Mouse (Mus musculus): ENCODE results near the gene Rab43.

Gene Rab43

DNA sequence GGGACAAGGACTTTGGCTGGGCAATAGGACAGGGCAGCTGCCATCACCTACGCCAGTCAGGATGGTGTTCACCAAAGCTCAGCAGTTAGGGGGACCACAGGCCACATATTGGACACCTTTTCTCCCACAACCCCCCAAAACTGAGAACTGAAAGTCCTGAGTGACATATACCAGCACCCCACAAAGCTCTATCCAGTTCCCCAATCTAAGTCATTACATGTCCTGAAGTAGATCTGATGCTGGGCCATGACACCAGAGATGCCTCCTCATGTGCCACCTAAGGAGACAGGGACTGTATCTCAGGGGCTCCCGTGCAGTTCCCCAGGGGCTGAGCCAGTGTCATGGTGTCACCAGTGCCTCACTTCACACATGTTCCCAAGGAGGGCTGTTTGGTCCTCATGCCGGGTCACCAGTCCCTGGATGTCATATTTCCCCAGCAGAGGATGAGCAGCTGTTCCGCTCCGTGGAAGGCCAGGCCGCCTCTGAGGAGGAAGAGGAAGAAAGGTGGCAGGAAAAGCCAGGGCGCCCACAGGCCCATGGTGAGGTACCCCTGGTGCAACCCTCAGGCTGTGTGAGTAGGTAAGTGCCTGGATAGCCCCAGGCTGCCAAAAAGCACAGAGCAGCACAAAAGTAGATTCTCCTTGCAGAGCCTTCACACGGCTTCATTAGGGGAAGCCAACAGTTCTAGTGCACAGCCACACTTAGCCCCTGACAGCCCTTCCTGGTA, 61.6 kb downstream of the Rab43 start:
- DNase-seq (ENCODE audit: low spot score in 2 of 2) = no peak

DNA sequence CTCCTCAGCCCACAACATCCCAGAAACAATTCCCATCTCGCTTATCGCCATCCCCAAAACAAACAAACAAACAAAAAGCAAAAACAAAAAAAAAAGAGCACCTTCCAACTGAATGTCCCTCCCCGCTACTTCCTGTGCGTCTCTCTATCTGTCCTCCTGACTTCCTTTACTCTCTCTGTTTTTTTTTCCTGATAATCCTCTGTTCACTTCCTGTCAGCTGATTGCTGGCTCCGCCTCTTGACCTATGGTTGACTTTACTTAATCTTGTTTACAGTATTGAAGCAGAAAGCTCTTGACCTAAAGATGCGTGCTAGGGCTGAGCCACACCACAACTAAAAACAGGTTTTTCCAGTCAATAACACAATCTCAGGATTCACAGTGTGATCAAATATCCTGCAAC, 63.4 kb downstream of the Rab43 start:
- DNase-seq (ENCODE audit: low spot score in 2 of 2) = no peak

DNA sequence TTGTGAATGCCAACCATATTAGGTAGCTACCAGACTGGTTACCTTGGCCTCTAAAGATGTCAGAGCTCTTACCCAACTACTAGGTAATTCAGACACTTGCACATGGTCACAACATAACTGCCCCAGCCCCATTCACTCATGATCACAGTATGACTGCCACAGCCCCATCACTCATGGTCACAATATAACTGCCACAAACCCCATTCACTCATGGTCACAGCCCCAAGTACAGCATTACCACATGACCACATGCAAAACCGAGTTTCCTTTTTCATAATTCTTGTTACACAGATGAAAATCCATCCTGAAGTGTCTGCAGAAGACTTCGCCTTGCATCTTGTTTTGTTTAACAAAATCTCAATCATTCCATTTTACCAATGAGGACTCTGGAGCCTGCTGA, 63.9 kb downstream of the Rab43 start:
- DNase-seq (ENCODE audit: low spot score in 2 of 2) = no peak

DNA sequence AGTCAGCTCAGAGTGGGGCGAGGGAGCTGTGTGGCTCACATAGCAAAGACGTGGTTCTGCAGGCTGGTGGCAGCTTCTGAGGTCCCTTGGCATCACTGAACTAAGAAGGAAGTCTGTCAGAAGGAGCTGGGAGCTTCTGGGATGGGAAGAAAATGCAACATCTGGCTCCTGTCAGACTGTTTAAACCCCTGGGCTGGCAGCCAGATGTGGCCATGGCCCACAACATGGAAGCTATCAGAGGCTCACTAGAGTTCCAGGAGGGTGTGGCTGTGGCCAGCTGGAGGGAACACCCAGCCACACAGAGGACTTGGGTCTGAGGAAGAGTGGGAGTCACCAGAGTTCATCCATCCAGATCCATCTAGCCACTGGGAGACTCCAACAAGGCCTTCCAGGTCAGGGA, 65.1 kb downstream of the Rab43 start:
- no peak for DNase-seq (ENCODE audit: low spot score in 2 of 2)

DNA sequence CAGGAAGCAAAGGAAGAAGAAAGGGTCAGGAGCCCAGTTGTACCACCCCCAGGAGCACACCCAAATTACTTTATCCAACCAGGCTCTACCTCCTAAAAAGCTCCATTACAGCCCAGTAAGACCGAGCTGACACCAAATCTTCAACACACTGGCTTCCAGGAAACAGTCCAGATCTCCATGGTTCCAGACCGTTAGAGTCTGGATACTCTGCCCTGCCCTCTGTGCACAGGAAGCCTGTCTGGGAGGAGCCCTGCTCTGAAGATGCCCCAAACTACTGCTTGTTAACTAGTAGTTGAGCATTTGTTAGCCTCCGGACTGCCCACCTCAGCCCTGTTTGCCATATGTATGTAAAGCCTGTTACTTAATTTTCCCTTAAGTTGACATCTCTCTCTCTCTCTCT, 65.9 kb downstream of the Rab43 start:
- DNase-seq (ENCODE audit: low spot score in 2 of 2) = no peak

DNA sequence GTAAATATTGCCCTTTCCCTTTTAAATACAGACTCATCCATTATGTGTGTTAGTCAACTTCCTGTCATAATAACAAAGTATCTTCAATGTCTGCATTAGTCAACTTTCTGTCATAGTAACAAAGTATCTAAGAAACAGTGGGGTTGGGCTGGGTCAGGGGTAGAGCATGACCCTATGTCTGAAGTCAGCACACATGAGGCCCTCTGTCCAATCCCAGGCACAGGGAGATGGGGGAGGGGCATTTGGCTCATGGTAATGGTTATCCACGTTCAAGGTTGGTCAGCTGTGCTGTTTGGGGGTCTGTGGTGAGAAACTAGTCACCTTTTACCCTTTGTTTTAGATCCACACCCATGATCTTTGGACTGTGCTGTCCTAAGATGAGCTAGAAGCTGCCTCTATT, 66.7 kb downstream of the Rab43 start:
- DNase-seq (ENCODE audit: low spot score in 2 of 2) = no peak

DNA sequence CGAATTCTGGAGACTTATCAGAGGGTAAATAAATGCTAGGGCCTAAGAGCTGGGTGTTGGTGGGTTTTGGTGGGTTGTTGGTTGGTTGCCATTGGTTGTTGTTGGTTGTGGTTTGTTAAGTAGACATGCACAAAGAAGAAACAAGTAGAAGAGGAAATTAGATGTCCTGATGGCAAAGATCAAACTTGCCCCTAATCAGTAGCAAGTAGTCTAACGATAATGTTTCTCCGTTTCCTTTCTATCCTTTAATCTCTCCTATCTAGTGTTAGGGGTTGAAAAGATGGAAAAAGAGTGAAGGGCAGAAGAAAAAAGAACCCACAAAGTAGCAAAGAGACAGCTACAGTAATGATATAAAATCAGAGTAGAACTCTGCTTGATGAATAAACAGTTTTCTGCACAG, 67.3 kb downstream of the Rab43 start:
- no peak for DNase-seq (ENCODE audit: low spot score in 2 of 2)

DNA sequence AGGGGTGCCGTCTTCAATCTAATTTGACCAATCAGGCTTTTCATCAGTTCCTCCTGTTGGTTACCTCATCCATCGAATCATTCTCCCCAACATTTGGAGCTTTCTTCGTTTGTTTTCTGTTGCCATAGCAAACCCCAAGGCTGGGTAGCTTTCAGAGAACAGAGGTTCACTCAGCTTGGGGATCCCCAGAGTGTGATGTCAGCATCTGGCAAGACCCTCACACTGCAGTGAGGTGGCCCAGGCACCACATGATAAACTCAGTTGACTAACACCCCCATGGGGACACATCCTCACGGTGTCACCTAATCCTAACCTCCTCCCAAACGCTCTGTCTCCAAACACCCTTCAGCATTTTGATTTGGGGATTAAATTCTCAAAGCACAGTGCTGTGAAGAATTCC, 68.7 kb downstream of the Rab43 start:
- DNase-seq (ENCODE audit: low spot score in 2 of 2) = no peak

DNA sequence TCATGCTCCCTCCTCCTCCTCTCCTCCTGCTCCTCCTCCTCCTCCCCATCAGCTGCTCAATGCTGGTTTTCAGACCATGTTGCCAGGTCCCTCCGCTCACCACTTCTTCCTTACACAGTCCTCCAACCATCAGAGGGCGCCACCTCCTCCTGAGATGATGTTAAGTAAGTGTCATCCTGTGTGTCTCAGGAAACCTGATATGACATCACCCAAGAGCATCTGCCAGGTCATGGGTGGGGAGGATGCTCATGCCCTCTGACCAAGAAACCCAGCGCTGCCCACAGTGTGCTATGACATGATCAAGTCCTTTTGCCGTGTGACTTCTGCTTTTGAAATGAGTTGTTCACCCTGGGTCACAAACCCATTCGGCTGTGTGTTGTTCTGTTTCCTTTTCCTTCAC, 69.2 kb downstream of the Rab43 start:
- DNase-seq (ENCODE audit: low spot score in 2 of 2) = peak in 1 of 2 experiments; percentile 37

DNA sequence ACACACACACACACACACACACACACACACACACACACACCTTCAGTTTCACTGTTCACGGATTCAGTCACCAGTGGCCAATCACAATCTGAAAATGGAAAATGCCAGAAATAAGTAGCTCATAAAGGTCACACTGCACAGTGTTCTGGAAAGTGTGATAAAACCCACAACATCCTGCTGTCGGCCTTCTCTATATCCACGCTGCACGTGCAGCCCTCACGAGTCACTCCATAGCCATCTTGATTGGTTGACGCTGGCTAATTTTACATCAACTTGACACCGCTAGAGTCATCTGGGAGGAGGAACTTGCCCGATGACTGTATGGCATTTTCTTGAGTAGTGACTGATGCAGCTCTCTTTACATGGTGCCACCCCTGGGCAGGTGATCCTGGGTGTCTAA, 70.0 kb downstream of the Rab43 start:
- DNase-seq (ENCODE audit: low spot score in 2 of 2) = no peak

DNA sequence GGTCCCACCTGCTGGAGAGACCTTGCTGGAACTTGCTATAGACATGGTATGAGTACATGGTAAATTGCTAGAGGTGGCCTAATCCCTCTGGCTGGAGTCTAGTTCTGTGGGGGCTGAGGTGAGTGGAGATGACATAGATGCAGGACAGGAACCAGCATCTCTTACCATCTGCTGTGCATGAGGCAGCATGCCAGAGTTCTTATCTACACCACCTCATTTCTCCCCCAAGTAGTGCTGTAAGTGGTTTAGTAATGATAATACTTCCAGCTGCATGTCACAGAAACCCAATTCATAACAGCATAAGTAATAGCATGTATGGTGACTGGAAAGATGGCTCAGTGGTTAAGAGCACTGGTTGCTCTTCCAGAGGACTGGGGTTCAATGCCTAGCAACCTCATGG, 71.5 kb downstream of the Rab43 start:
- peak; percentile 29 to 47 for DNase-seq (ENCODE audit: low spot score in 2 of 2)

DNA sequence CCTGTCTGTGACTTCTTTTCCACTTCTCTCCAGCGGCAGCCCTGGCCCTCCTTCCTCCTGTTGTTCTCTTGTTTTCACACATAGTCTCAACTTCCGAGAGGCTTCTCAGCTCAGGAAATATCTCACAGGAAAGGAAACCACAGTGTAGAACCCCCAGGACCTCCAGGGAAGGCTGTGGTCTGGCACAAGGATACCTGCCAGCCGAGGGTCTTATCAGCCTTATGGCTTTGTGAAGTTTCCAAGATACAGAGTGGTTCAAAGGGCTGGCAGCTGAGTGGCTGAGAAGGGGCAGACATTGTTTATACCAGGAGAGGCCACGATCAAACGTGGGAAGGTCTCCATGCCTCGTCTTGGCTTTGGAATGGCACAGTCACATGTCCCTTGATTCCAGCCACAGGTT, 72.1 kb downstream of the Rab43 start:
- no peak for DNase-seq (ENCODE audit: low spot score in 2 of 2)

Measured in spleen, postnatal 14 days (tissue).